Mouse (Mus musculus) spleen, adult 2 months (tissue): ENCODE data around the gene Lrrc14b.

Experiments used
- CTCF ChIP-seq: fragments of 200-500 bp; IDR thresholded peaks from 2 replicates; pipeline ENCODE4 v1.5.1; 2011; ENCODE audit warnings: mild to moderate bottlenecking, inconsistent platforms; ENCODE audit not compliant: insufficient read depth, insufficient read length, insufficient replicate concordance; ENCODE audit errors: extremely low read depth
- POLR2A ChIP-seq: fragments of 200-500 bp; IDR thresholded peaks from 2 replicates; pipeline ENCODE4 v1.6.1; 2011; ENCODE audit warnings: low read depth, low read length, inconsistent platforms

- no peak for TF ChIP-seq CTCF
- TF ChIP-seq POLR2A: no peak
These were observed 27.4 kb upstream of the Lrrc14b start for GRCm38 (mm10) chr13:74391156-74391555.
